Mouse (Mus musculus) common myeloid progenitor, adult 5-6 weeks (primary cell): Measurements from ENCODE around the gene Vmn2r86. TPM values are rescaled to one million over a fixed set of nuclear protein-coding genes. Genes with fewer than 3 reads are reported as not detected.
A peak's percentile ranks its signal among the peaks of the same experiment; 100 is the strongest.
"Not testable (repeated sequence)": the region's sequence is repeated elsewhere in the genome, so short reads cannot be mapped to it uniquely, and the experiment has no call there.

ENCODE experiments used
- ATAC-seq: replicated peaks from 2 replicates; pipeline ENCODE4 v1.8.0; 2016; ENCODE audit warnings: low read depth, mild to moderate bottlenecking, moderate TSS enrichment, inconsistent platforms; ENCODE audit not compliant: poor library complexity, severe bottlenecking
- total RNA-seq: library from RNA; stranded (forward); fragments of 200-1000, 187-1606 nt; gene quantifications from 2 replicates; pipeline ENCODE4 v1.2.3, GENCODE M21; 2017

Gene Vmn2r86
- total RNA-seq = not detected in 2 replicates

DNA sequence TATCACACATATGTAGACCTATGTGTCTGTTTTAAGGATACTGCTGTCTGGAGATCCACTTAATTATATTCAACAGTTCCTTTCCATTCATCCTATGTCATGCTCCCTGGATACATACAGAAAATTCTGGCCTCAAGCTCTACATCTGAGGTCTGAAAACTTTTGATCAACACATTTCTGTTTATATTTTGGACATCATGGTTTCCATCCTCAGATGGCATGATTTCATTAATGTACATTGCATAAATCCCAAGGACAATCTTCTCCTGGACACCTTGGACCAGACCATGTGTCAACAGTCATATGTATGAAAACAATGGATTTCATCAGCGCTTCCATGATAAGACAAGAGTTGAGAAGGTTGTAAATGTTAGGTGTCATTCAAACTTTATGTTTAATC, at the start of gene Vmn2r86:
Gene Vmn2r86 (minus strand): TSS at position 101 of the 400 bp plus-strand sequence.
- ATAC-seq = not testable (repeated sequence)

DNA sequence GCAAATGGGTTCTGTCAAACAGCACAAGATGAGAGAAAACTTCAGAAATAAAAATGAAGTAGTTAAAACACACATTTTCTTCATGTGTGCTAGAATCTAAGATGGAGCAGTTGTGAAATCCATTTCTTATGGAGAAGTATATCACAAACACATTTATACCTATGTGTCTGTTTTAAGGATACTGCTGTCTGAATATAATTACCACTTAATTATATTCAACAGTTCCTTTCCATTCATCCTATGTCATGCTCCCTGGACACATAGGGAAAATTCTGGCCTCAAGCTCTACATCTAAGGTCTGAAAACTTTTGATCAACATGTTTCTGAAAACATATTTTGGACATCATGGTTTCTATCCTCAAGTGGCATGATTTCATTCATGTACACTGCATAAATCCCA, 41.4 kb upstream of the Vmn2r86 start, which contains the start of gene Vmn2r87:
Gene Vmn2r87 (minus strand): TSS at position 101 of the 400 bp plus-strand sequence.
- ATAC-seq = no peak

DNA sequence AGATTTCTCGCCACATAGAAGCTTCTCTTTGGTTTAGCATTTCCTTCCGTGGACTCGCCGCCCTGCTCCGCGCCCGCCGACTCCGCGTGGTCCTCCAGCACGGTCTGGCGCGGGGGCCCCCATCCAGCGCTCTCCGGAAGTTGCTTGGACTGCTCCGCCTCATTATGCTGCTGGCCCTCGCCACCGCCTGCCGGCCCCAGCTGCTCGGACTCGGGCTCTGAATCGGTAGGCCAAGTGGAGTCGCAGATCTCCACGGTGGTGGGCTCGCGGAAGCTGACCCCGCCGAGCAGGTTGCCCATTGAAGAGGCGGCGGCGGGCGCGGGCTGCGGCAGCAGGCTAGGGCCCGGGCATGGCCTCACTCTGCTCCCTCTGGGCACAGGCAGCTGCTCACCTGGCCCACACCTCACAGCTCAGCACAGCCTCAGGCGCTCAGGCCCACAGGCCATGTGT, 14.5 kb upstream of the Vmn2r86 start:
- peak; percentile 94 for ATAC-seq

GRCm38 (mm10) chr10:130444776-130445175, 11.1 kb downstream of the Vmn2r86 start:
- ATAC-seq = no peak

DNA sequence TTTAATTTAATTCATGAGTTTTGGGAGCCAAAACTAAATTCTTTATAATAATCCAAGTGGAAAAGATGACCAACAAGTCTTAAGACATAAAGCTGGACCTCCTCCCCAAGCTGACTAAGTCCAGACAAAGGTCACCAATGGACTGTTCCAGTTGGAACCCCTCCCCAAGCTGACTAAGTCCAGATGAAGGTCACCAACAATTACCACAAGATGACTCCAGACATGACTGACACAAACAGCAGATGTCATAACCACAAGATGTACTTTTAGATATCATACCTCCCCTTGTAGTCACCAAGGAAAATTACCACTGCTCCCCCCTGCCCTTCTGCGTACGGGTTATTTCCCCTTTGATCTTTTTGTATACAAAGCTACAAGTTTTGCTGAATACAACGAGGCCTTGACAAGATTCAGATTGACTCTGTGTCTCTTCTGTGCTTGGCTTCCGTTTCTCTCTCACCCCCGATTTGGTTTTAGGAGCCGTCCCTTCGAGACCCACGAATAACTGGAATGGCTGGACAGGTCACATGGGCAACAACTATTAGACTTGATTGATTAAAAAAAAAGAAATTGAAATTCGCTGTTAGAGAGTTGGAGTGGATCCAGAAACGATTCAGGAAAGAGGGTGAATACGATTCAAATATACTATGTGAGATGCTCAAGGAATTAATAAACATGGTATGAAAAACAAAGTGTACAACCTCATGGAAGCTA, 21.5 kb downstream of the Vmn2r86 start:
- ATAC-seq = not testable (repeated sequence)

DNA sequence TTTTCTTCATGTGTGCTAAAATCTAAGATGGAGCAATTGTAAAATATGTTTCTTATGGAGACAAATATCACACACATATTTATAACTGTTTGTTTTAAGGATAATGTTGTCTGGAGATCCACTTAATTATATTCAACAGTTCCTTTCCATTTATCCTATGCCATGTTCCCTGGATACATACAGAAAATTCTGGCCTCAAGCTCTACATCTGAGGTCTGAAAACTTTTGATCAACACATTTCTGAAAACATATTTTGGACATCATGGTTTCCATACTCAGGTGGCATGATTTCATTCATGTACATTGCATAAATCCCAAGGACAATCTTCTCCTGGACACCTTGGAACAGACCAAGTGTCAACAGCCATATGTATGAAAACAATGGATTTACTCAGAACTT, 26.2 kb downstream of the Vmn2r86 start, which contains the start of gene Vmn2r85:
Gene Vmn2r85 (minus strand): TSS at position 101 of the 400 bp plus-strand sequence.
- ATAC-seq = not testable (repeated sequence)

GRCm38 (mm10) chr10:130422368-130422767, 33.5 kb downstream of the Vmn2r86 start:
- not testable (repeated sequence) for ATAC-seq

- ATAC-seq = no peak
These were observed 35.4 kb downstream of the Vmn2r86 start for GRCm38 (mm10) chr10:130420401-130420800.

GRCm38 (mm10) chr10:130419954-130420353, 35.9 kb downstream of the Vmn2r86 start:
- ATAC-seq = not testable (repeated sequence)

DNA sequence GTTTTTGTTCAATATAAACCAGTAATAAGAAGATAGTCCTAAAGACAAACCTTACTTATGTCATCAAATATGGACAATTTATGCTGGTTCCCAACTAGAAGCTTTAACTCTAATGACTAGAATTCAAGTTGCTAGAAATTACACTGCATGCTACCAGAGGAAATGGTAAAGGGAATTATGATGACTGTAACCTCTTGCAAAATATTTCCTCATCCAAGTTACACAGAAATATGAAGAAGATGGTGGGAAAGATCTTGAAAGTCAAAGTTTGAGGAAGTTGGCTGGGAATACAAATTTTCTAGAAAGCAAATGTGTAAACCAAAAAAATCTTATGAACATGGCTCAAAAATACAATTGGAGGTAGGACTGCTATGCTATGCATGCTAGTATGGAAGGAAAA, 39.5 kb downstream of the Vmn2r86 start:
- not testable (repeated sequence) for ATAC-seq

GRCm38 (mm10) chr10:130412167-130412698, 43.6 kb downstream of the Vmn2r86 start:
- not testable (repeated sequence) for ATAC-seq

DNA sequence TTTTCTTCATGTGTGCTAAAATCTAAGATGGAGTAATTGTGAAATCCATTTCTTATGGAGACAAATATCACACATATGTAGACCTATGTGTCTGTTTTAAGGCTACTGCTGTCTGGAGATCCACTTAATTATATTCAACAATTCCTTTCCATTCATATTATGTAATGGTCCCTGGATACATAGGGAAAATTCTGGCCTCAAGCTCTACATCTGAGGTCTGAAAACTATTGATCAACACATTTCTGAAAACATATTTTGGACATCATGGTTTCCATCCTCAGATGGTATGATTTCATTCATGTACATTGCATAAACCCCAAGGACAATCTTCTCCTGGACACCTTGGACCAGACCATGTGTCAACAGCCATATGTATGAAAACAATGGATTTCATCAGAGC, 61.6 kb downstream of the Vmn2r86 start, which contains the start of gene Vmn2r84:
Gene Vmn2r84 (minus strand): TSS at position 101 of the 400 bp plus-strand sequence.
- no peak for ATAC-seq

Other genes with a start within 250 kb of the Vmn2r86 start
- gene Olfr827, start 241.6 kb downstream of the Vmn2r86 start, total RNA-seq = not detected in 2 replicates
- not detected in 2 replicates for gene Neurod4, start 175.8 kb downstream of the Vmn2r86 start, total RNA-seq
- gene Tespa1, start 133.2 kb downstream of the Vmn2r86 start, total RNA-seq = 85.8 and 126 TPM in 2 replicates
- under 0.01 TPM in 1 of 2 replicates, not detected in the other for gene Vmn2r84, start 61.7 kb downstream of the Vmn2r86 start, total RNA-seq
- gene Vmn2r85, start 26.3 kb downstream of the Vmn2r86 start, total RNA-seq = not detected in 2 replicates
- not detected in 2 replicates for gene Vmn2r87, start 41.3 kb upstream of the Vmn2r86 start, total RNA-seq